Mouse (Mus musculus) spleen, adult 18-20 months (tissue): ENCODE data around the gene Pdxk.
"Not testable (repeated sequence)": the region's sequence is repeated elsewhere in the genome, so short reads cannot be mapped to it uniquely, and the experiment has no call there.

Experiments
- DNase-seq, 2 experiments: peaks; one replicate each; pipeline ENCODE4 v3.0.0; 2022; ENCODE audit warnings: mixed read lengths in 2 of 2

The Pdxk gene

GRCm38 (mm10) chr10:78464792-78465207 is at the start of gene Pdxk:
TSS of gene Pdxk (minus strand) at chr10:78464975.
- peak; percentile 95 for DNase-seq

- no peak for DNase-seq
These were observed 38.4 kb upstream of the Pdxk start for GRCm38 (mm10) chr10:78502986-78503733.

GRCm38 (mm10) chr10:78487431-78488086 is 22.8 kb upstream of the Pdxk start:
- peak; percentile 66 to 80 for DNase-seq

- no peak for DNase-seq
These were observed 22.1 kb upstream of the Pdxk start for GRCm38 (mm10) chr10:78486871-78487270.

GRCm38 (mm10) chr10:78485369-78485768 is 20.6 kb upstream of the Pdxk start:
- DNase-seq = not testable (repeated sequence)

- peak; percentile 52 to 58 for DNase-seq
These were observed 17.2 kb upstream of the Pdxk start for GRCm38 (mm10) chr10:78481928-78482499.

- no peak for DNase-seq
These were observed 16.5 kb upstream of the Pdxk start for GRCm38 (mm10) chr10:78480954-78481927.

GRCm38 (mm10) chr10:78476821-78477220 is 12.0 kb upstream of the Pdxk start:
- no peak for DNase-seq

GRCm38 (mm10) chr10:78474759-78475158 is 10.0 kb upstream of the Pdxk start:
- DNase-seq = no peak

GRCm38 (mm10) chr10:78473434-78473833 is 8.7 kb upstream of the Pdxk start:
- DNase-seq = no peak

GRCm38 (mm10) chr10:78472046-78472445 is 7.3 kb upstream of the Pdxk start:
- no peak for DNase-seq

- DNase-seq = no peak
These were observed 6.0 kb upstream of the Pdxk start for GRCm38 (mm10) chr10:78470582-78471313.

- no peak for DNase-seq
These were observed 3.1 kb upstream of the Pdxk start for GRCm38 (mm10) chr10:78467761-78468310.

- DNase-seq = no peak
These were observed 1.9 kb upstream of the Pdxk start for GRCm38 (mm10) chr10:78466647-78467046.

- peak in 1 of 2 experiments; percentile 22 for DNase-seq
These were observed 697 bp upstream of the Pdxk start for GRCm38 (mm10) chr10:78465472-78465871.

- no peak for DNase-seq
These were observed 479 bp downstream of the Pdxk start for GRCm38 (mm10) chr10:78464201-78464791.

GRCm38 (mm10) chr10:78463769-78464167 is 1.0 kb downstream of the Pdxk start:
- DNase-seq = no peak

- no peak for DNase-seq
These were observed 1.6 kb downstream of the Pdxk start for GRCm38 (mm10) chr10:78462945-78463768.

GRCm38 (mm10) chr10:78461767-78462166 is 3.0 kb downstream of the Pdxk start:
- DNase-seq = no peak

GRCm38 (mm10) chr10:78460463-78460862 is 4.3 kb downstream of the Pdxk start:
- DNase-seq = no peak
